In genomic region chrX:7604879-7605574, GRCm38 (mm10) we compare ENCODE assay signal across 8 mouse cellular contexts. TPM values are rescaled to one million over a fixed set of nuclear protein-coding genes. Genes with fewer than 3 reads are reported as not detected.
DNase-seq lines count a peak whose midpoint lies in the region; ATAC-seq and TF ChIP-seq lines count a peak whose summit lies in the region.

Ccdc22 (minus strand) TSS chrX:7605517.

- peak; percentile 97 for ATAC-seq in embryonic facial prominence, embryonic 14.5 days (ENCODE audit: low read depth)
- ATAC-seq in limb, embryonic 14.5 days (ENCODE audit: low FRiP score, low read depth) = peak; percentile 94
- ATAC-seq in midbrain, postnatal 0 days (ENCODE audit: low FRiP score) = peak; percentile 90

- H3K9me3 ChIP-seq in embryonic facial prominence, embryonic 14.5 days (ENCODE audit: control insufficient read depth, low read length) = no peaks in the 10 kb centered on the region
- H3K9me3 ChIP-seq in limb, embryonic 14.5 days (ENCODE audit: control insufficient read depth, low read length) = no peaks in the 10 kb centered on the region
- H3K9me3 ChIP-seq in midbrain, postnatal 0 days (ENCODE audit: low read length) = no peaks in the 10 kb centered on the region

- TF ChIP-seq POLR2A in limb, embryonic 14.5 days (IDR thresholded peaks at IDR 0.05; ENCODE audit: borderline replicate concordance, extremely low read depth, insufficient read depth, insufficient read length) = no peak

- no peaks in the 10 kb centered on the region for H3K4me1 ChIP-seq in embryonic facial prominence, embryonic 14.5 days (ENCODE audit: control insufficient read depth, insufficient read depth, low read length)
- no peaks in the 10 kb centered on the region for H3K4me1 ChIP-seq in limb, embryonic 14.5 days (ENCODE audit: control insufficient read depth, insufficient read depth, low read length)
- no peaks in the 10 kb centered on the region for H3K4me1 ChIP-seq in midbrain, postnatal 0 days (ENCODE audit: insufficient read depth, low read length)

- H3K27ac ChIP-seq in embryonic facial prominence, embryonic 14.5 days (replicated peaks; ENCODE audit: low read depth, low read length) = no peak within 1 kb of the TSS
- H3K27ac ChIP-seq in limb, embryonic 14.5 days (replicated peaks; ENCODE audit: low read depth, low read length) = no peak within 1 kb of the TSS
- H3K27ac ChIP-seq in midbrain, postnatal 0 days (ENCODE audit: low read depth, low read length) = peak within 1 kb of the TSS; percentile 67; the same call in 1 of the 2 replicates

- H3K27me3 ChIP-seq in embryonic facial prominence, embryonic 14.5 days (replicated peaks; ENCODE audit: control insufficient read depth, insufficient read depth, low read length) = no peaks in the 10 kb centered on the region
- no peaks in the 10 kb centered on the region for H3K27me3 ChIP-seq in limb, embryonic 14.5 days (ENCODE audit: control insufficient read depth, insufficient read depth, low read length)
- no peaks in the 10 kb centered on the region for H3K27me3 ChIP-seq in midbrain, postnatal 0 days (ENCODE audit: insufficient read depth, low read length)

- peak within 1 kb of the TSS; percentile 56 for H3K4me2 ChIP-seq in embryonic facial prominence, embryonic 14.5 days (ENCODE audit: low read depth, low read length)
- peak within 1 kb of the TSS; percentile 53 for H3K4me2 ChIP-seq in limb, embryonic 14.5 days (replicated peaks; ENCODE audit: low read depth, low read length, severe bottlenecking)
- peak within 1 kb of the TSS; percentile 49 for H3K4me2 ChIP-seq in midbrain, postnatal 0 days (ENCODE audit: low read depth, low read length, poor library complexity, severe bottlenecking)

- peak; percentile 94 for DNase-seq in 3T3-L1 (ENCODE audit: low read depth, low spot score)
- DNase-seq in adrenal gland, postnatal 4 days (ENCODE audit: low spot score in 2 of 2) = peak; percentile 24 to 38
- DNase-seq in embryonic facial prominence, embryonic 14.5 days (ENCODE audit: low spot score) = peak; percentile 94
- DNase-seq in heart, adult 8-10 months (ENCODE audit: low spot score) = peak; percentile 86
- DNase-seq in kidney, adult 9 months = peak; percentile 89
- DNase-seq in limb, embryonic 14.5 days (ENCODE audit: low spot score) = peak; percentile 92
- DNase-seq in midbrain, postnatal 0 days (ENCODE audit: low spot score) = peak; percentile 90
- peak; percentile 56 to 70 for DNase-seq in spleen, postnatal 14 days (ENCODE audit: low spot score in 2 of 2)

- 26% methylated on average over 27 of the region's 28 CpGs for WGBS in embryonic facial prominence, embryonic 14.5 days
- 20% methylated on average over 28 of the region's 28 CpGs for WGBS in limb, embryonic 14.5 days
- 22% methylated on average over 28 of the region's 28 CpGs for WGBS in midbrain, postnatal 0 days

- no peaks in the 10 kb centered on the region for H3K36me3 ChIP-seq in embryonic facial prominence, embryonic 14.5 days (ENCODE audit: control insufficient read depth, insufficient read depth, low read length)
- no peaks in the 10 kb centered on the region for H3K36me3 ChIP-seq in limb, embryonic 14.5 days (ENCODE audit: control insufficient read depth, insufficient read depth, low read length)
- no peaks in the 10 kb centered on the region for H3K36me3 ChIP-seq in midbrain, postnatal 0 days (ENCODE audit: insufficient read depth, low read length)

- TF ChIP-seq CTCF in midbrain, postnatal 0 days (IDR thresholded peaks at IDR 0.05) = no peak

- H3K9ac ChIP-seq in embryonic facial prominence, embryonic 14.5 days (ENCODE audit: low read depth, low read length) = peak within 1 kb of the TSS; percentile 66
- H3K9ac ChIP-seq in limb, embryonic 14.5 days (ENCODE audit: low read depth, low read length, severe bottlenecking) = peak within 1 kb of the TSS; percentile 55
- no peak within 1 kb of the TSS; the same call in 1 of the 2 replicates for H3K9ac ChIP-seq in midbrain, postnatal 0 days (replicated peaks; ENCODE audit: low read length, poor library complexity, severe bottlenecking)

- peak within 1 kb of the TSS; percentile 48 for H3K4me3 ChIP-seq in embryonic facial prominence, embryonic 14.5 days (ENCODE audit: low read depth, low read length)
- H3K4me3 ChIP-seq in limb, embryonic 14.5 days (replicated peaks; ENCODE audit: low read length) = peak within 1 kb of the TSS; percentile 46
- peak within 1 kb of the TSS; percentile 42 for H3K4me3 ChIP-seq in midbrain, postnatal 0 days (ENCODE audit: low read depth, low read length)

RNA-seq across cellular contexts. Expression of gene Ccdc22, which starts in this region (rescaled TPM):
- total RNA-seq in adrenal gland, postnatal 4 days (2021) = 10 to 100 TPM; 18.2 to 27.0 TPM
- polyA plus RNA-seq in embryonic facial prominence, embryonic 14.5 days (2014; fragmentation: Nextera tagmentation; extraction: Ambion mirVana) = 22.6 and 27.2 TPM in 2 replicates
- 10 to 100 TPM in 3 of 4 experiments, 1 to 10 TPM in 1; 8.5 to 11.9 (median 11.1) TPM for total RNA-seq in heart, adult 8-10 months (2022)
- 23.5 and 26.8 TPM in 2 replicates for polyA plus RNA-seq in limb, embryonic 14.5 days (2012; rRNA removed)
- polyA plus RNA-seq in limb, embryonic 14.5 days (2014; fragmentation: Nextera tagmentation; extraction: Ambion mirVana) = 27.1 and 27.2 TPM in 2 replicates
- total RNA-seq in midbrain, postnatal 0 days (2014; rRNA removed) = 29.6 and 32.3 TPM in 2 replicates
- polyA plus RNA-seq in midbrain, postnatal 0 days (2015; fragmentation: Nextera tagmentation; extraction: Ambion mirVana) = 19.9 and 20.0 TPM in 2 replicates

Comparison
In these comparisons a context has a peak if more than half of its experiments do, and no peak if none do; other contexts are left out.
1. DNase-seq: peak in every context shown above with its lines; median percentile 94 in 3T3-L1; 94 in embryonic facial prominence, embryonic 14.5 days; 92 in limb, embryonic 14.5 days; 90 in midbrain, postnatal 0 days; 89 in kidney, adult 9 months; 86 in heart, adult 8-10 months; 63 in spleen, postnatal 14 days; 31 in adrenal gland, postnatal 4 days.